Mouse (Mus musculus): ENCODE data around the gene Ksr2. TPM values are rescaled to one million over a fixed set of nuclear protein-coding genes. Genes with fewer than 3 reads are reported as not detected.

The Ksr2 gene
- total RNA-seq, 1 experiment from 2014 or later, result 0.25 TPM

- ATAC-seq (replicated peaks in 1 of 2; ENCODE audit: insufficient read depth in 1 of 2, low FRiP score in 2 of 2, low TSS enrichment in 1 of 2, low read depth in 1 of 2, poor library complexity in 2 of 2, severe bottlenecking in 2 of 2), result no peak
These were observed 410.7 kb downstream of the Ksr2 start for GRCm38 (mm10) chr5:117824486-117824885.

Other genes with a start within 250 kb of the Ksr2 start
- 84.6 and 158 TPM in 2 replicates for gene Pebp1, start 126.4 kb upstream of the Ksr2 start, total RNA-seq (2017)
- gene Vsig10, start 94.9 kb upstream of the Ksr2 start, total RNA-seq (2017), result 9.7 and 10.4 TPM in 2 replicates
- 13.6 and 19.2 TPM in 2 replicates for gene Wsb2, start 56.7 kb upstream of the Ksr2 start, total RNA-seq (2017)
- 47.2 and 49.0 TPM in 2 replicates for gene Rfc5, start 25.0 kb upstream of the Ksr2 start, total RNA-seq (2017)